Mouse (Mus musculus) ovary, postnatal 10 days (tissue): ENCODE data around the gene Kcng4.

Experiments
- DNase-seq: peaks from one replicate; pipeline ENCODE4 v3.0.0; 2022; ENCODE audit warnings: low spot score

The Kcng4 gene

GRCm38 (mm10) chr8:119616358-119616757 lies 19.1 kb downstream of the Kcng4 start:
- DNase-seq: no peak

GRCm38 (mm10) chr8:119615096-119615495 lies 20.4 kb downstream of the Kcng4 start:
- no peak for DNase-seq

GRCm38 (mm10) chr8:119612471-119612870 lies 23.0 kb downstream of the Kcng4 start, which contains the start of gene Adad2:
Adad2 (plus strand) TSS chr8:119612747.
- no peak for DNase-seq

DNA sequence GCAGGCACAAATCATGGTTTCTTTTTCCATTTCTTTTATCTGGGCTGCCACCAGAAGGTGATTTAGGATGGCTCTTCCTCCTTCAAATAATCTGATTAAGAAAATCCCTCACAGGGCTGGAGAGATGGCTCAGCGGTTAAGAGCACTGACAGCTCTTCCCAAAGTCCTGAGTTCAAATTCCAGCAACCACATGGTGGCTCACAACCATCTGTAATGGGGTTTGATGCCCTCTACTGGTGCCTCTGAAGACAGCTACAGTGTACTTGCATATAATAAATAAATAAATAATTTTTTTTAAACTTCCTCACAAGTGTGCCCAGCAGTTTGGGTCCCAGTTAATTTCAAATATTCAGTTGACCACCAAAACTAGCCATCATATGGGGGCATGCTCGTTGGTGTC lies 29.3 kb downstream of the Kcng4 start:
- DNase-seq: no peak

DNA sequence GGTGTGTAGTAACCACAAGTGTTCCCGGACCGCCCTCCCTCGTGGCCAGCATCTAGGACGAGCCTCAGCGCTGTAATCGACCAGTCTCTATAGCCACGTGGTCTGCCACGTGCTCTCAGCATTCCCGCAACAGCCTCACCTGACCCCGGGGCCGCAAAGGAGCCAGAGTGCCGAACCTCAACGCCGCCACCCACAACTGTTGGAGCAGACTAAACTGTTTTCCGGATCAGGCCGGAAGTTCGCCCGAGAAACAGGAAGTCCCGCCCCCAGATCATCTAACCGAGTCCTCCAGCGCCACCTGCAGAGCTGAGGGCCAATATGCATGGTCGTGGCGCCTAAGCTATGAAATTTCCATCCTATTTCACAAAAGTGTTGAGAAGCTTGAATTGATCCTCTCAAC lies 30.5 kb downstream of the Kcng4 start, which contains the start of gene Taf1c:
Taf1c (minus strand) TSS at position 227 of the 400 bp plus-strand sequence.
- DNase-seq: peak; percentile 80

- DNase-seq: no peak
These were observed 31.1 kb downstream of the Kcng4 start for GRCm38 (mm10) chr8:119604398-119604803.

DNA sequence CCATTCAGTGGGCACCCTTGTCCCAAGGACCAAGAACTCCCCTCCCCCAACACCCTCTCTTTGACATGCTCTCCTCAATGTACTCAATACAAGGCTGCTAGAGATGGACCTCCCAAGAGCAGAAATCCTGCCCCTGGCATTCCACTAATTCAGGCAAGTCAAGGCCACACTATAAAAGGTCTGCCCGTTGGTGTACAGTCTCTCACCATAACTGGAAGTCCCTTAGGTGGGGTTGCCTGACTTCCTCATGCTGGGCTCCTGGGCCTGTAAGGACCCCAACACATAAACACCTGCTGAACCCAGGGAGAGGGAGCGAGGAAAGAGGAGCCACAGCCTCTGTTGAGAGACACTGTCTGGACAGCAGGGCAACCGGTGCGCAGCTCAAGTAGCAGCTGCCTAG lies 31.7 kb downstream of the Kcng4 start:
- no peak for DNase-seq

DNA sequence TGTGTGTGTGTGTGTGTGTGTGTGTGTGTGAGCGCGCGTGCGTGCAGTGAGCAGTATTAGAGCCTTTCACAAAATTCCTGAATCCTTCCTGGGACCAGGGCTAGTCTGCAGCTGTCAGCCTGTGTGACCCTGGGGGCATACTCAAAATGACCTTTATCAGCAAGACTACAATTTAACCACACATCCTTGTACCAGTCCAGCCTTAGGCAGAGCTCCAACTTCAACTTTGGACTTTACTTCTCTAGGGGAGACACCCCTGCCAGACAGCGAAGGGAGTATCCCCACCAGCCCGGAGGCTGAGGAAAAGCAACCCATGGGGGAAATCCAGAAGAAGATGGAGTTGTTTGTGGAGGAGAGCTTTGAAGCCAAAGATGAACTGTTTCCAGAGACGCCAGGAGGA lies 44.0 kb downstream of the Kcng4 start:
- DNase-seq: no peak

DNA sequence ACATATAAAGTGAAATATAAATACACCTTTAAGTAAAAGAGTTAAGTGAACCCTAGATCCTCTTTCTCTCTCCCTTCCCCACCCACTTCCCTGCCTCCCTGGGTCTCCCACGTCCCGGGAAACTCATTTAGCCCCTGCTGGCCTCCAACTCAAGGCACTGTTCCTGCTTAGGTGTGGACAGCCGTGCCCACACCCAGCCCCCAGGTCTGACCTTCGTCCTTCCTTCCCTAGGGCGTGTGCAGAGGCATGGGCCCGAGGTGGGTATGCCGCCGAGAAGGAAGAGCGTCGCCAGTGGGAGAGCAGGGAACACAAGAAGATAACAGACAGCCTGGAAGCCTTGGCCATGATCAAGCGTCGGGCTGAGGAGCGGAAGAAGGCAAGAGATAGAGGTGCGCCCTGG lies 45.1 kb downstream of the Kcng4 start:
- no peak for DNase-seq

- DNase-seq: no peak
These were observed 46.6 kb downstream of the Kcng4 start for GRCm38 (mm10) chr8:119588844-119589243.

DNA sequence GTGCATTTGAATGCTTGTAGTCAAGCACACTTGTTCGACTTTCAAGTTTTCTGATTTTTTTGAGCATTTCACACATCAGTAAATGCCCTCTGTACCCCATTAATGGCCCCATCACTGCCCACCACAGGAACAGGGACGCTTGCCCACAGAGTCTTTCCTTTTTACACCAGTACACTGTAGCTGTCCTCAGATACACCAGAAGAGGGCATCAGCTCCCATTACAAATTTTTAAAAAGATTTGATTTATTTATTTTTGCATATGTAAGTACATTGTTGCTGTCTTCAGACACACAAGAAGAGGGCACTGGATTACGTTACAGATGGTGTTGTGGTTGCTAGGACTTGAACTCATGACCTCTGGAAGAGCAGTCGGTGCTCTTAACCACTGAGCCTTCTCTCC lies 47.2 kb downstream of the Kcng4 start:
- no peak for DNase-seq

DNA sequence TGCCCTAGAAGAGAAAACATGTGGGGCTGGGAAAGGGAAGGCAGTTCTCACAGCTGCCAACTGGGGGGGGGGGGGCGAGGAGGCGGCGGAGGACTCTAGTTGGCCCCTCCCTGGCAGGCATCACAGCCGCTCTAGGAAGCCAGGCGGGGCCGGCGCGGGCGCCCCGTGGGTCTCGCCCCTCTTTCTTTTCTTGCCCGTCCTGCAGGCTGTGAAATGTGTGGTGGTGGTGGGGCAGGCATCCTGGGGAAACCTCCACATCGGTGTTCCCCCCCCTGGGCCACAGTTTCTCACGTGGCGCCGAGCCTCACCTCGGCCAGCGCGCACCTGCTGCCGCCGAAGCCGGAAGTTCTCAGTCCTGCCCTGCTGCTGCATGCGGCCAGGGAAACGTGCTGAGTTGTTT lies 49.6 kb downstream of the Kcng4 start:
- no peak for DNase-seq

DNA sequence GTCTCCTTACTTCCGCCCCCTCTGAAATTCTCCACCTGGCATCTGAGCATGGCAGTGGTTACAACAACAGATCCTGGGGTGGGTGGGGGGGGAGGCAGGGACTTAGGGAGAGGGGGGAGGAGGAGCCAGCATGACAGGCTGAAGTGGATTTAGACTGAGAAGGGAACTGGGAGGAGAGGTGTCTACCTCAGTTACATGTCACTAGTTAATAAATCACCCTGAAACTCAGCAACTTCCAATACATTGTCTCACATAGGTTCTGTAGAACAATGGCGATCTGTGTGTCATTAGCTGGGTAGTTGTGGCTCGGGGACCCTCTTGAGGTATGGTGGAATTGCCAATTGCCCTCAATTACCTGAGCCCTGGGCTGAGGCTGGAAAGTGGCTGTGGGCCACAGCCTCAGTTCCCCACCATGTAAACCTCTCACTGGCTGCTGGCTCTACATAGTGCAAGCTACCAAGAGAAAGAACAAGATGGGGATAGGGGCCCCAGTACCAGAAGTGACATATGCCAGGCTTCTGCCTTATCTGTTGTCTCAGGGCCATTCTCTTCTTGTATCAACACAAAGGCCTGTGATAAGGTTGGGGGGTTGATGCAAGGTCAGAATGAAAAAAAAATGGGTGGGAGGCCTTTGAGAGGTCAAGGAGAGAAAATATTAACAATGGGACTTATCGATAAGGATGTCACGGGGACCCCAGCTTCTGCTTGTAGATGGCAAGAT lies 54.9 kb downstream of the Kcng4 start:
- no peak for DNase-seq

GRCm38 (mm10) chr8:119579096-119579495 lies 56.4 kb downstream of the Kcng4 start:
- no peak for DNase-seq

GRCm38 (mm10) chr8:119575366-119575726 lies 60.1 kb downstream of the Kcng4 start:
- DNase-seq: no peak

GRCm38 (mm10) chr8:119574437-119575365 lies 60.8 kb downstream of the Kcng4 start, which contains the start of the genes Hsdl1 and Dnaaf1:
Hsdl1 (minus strand) TSS chr8:119575183.
Dnaaf1 (plus strand) TSS chr8:119575235.
- DNase-seq: peak; percentile 94
